Mouse (Mus musculus): ENCODE results near the gene Gm29427. TPM values are rescaled to one million over a fixed set of nuclear protein-coding genes. Genes with fewer than 3 reads are reported as not detected.

Gene Gm29427
- total and polyA plus RNA-seq, 3 experiments = not detected

DNA sequence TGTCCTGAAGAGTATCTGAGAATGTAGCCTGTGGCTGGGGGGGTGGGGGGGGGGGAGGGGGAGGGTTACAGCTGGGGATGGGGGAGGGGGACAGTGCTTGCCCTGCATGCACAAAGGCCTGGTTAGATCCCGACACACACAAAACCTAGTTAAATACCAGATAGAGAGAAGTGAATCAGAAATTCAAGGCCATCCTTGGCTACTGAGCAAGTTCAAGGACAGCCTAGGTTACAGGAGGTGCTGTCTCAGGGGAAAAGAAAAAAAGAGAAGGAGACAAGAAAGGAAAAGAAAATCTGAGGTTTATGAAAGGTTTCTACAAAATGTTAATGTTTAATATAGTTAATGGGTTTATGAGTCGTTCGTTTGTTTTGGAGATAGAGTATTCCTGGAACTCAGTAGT lies 24.0 kb upstream of the Gm29427 start:
- no peaks in the 10 kb centered on the region for H3K36me3 ChIP-seq (replicated peaks in 1 of 2; ENCODE audit: control insufficient read depth in 1 of 2, insufficient read depth in 1 of 2, low read length in 1 of 2)
- in situ Hi-C loops (cut with MboI; ENCODE audit: low pct_ligation_motif_present, low pct_unique_long_range_greater_than_20kb, low sequenced_read_pairs) = no loop called here
- no peaks in the 10 kb centered on the region for H3K9me3 ChIP-seq (replicated peaks; ENCODE audit: low read length)
- DNase-seq (ENCODE audit: extremely low read depth) = no peak
- H3K9ac ChIP-seq (ENCODE audit: insufficient read depth, low read depth) = no peak overlapping the region
- TF ChIP-seq ZKSCAN1 (IDR thresholded peaks at IDR 0.05; ENCODE audit: borderline replicate concordance, low read depth, low read length) = no peak
- TF ChIP-seq EP300 (IDR thresholded peaks at IDR 0.05; ENCODE audit: low read length) = no peak
- TF ChIP-seq E2F4 (IDR thresholded peaks at IDR 0.05; ENCODE audit: insufficient replicate concordance, low read depth, low read length) = no peak
- TF ChIP-seq MAX (IDR thresholded peaks at IDR 0.05; ENCODE audit: low read length) = no peak
- no peak for TF ChIP-seq ZNF384 (IDR thresholded peaks at IDR 0.05; ENCODE audit: low read depth, low read length)
- no peak for TF ChIP-seq KAT2A (IDR thresholded peaks at IDR 0.05; ENCODE audit: insufficient replicate concordance, low read length)
- no peak for TF ChIP-seq CHD2 (IDR thresholded peaks at IDR 0.05; ENCODE audit: low read length)
- TF ChIP-seq TCF12 (IDR thresholded peaks at IDR 0.05; ENCODE audit: low read depth, low read length) = no peak
- TF ChIP-seq IRF4 (IDR thresholded peaks at IDR 0.05; ENCODE audit: low read depth, low read length) = no peak
- no peak for TF ChIP-seq RAD21 (IDR thresholded peaks at IDR 0.05; ENCODE audit: low read depth, low read length)
- TF ChIP-seq CTCF (conservative IDR thresholded peaks at IDR 0.05 in 1 of 2, IDR thresholded peaks at IDR 0.05 in 1 of 2; ENCODE audit: low read depth in 2 of 2, low read length in 2 of 2) = no peak
- TF ChIP-seq ZC3H11A (IDR thresholded peaks at IDR 0.05; ENCODE audit: low read depth, low read length) = no peak
- TF ChIP-seq SMC3 (IDR thresholded peaks at IDR 0.05; ENCODE audit: low read depth, low read length) = no peak
- TF ChIP-seq MAFK (IDR thresholded peaks at IDR 0.05; ENCODE audit: insufficient replicate concordance, low read length) = no peak
- TF ChIP-seq USF1 (IDR thresholded peaks at IDR 0.05; ENCODE audit: low read depth, low read length) = no peak
- TF ChIP-seq GABPA (IDR thresholded peaks at IDR 0.05; ENCODE audit: insufficient replicate concordance, low read depth, low read length) = no peak
- no peak for TF ChIP-seq NRF1 (IDR thresholded peaks at IDR 0.05; ENCODE audit: low read depth, low read length)
- H3K27me3 ChIP-seq (replicated peaks) = no peaks in the 10 kb centered on the region
- H3K4me3 ChIP-seq (replicated peaks in 1 of 3; ENCODE audit: low read depth in 2 of 3, low read length in 2 of 3, poor library complexity in 1 of 3) = no peak overlapping the region
- no peak overlapping the region for H3K27ac ChIP-seq (ENCODE audit: insufficient read depth, low read depth)
- H3K4me1 ChIP-seq (ENCODE audit: control insufficient read depth in 1 of 2, insufficient read depth in 2 of 2) = peaks cover 5 to 40% of the 10 kb centered on the region in 2 experiments; a peak in 3 of 4 replicates
- H3K4me2 ChIP-seq (ENCODE audit: insufficient read depth, low read depth, poor library complexity, severe bottlenecking) = no peak overlapping the region
- no peaks in the 10 kb centered on the region for H3K79me2 ChIP-seq (replicated peaks; ENCODE audit: control insufficient read depth, extremely low read depth, insufficient read depth, poor library complexity, severe bottlenecking)
- dilution Hi-C loops (cut with MboI; ENCODE audit: extremely low pct_ligation_motif_present, extremely low pct_unique_long_range_greater_than_20kb, low sequenced_read_pairs) = no loop called here

DNA sequence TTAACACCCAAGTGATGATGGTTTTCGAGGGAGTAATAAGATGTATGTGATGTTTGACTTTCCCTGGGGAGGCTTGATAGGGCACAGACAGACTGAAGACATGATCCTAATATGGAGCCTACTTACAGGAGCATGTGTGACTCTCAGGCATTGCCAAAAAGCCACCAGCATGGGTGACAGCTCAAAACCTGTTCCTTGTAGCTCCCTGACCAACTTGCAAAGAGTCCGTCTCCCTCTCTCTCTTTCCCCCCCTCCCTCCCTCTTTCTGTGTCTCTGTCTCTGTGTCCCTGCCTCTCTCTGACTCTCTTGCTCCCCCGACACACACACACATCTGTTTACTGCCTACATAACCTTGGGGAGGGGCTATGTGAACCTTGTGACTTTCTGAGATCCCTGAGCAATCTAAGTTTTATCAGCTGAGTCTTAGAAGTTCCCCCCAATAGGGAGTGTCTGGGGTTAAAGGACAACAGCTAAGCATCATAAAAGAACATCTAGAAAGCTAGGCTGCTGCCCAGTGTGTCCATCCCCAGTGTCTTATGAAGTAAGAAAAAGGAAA lies 23.0 kb upstream of the Gm29427 start:
- Histone ChIP-seq H3K4me1 (ENCODE audit: control insufficient read depth in 1 of 2, insufficient read depth in 2 of 2) (peaks cover 5 to 40% of the 10 kb centered on the region in 2 experiments; a peak in 3 of 4 replicates), H3K9ac (ENCODE audit: insufficient read depth, low read depth) (no peak overlapping the region), H3K4me3 (replicated peaks in 1 of 3; ENCODE audit: low read depth in 2 of 3, low read length in 2 of 3, poor library complexity in 1 of 3) (no peak overlapping the region), H3K27ac (ENCODE audit: insufficient read depth, low read depth) (no peak overlapping the region), H3K79me2 (replicated peaks; ENCODE audit: control insufficient read depth, extremely low read depth, insufficient read depth, poor library complexity, severe bottlenecking) (no peaks in the 10 kb centered on the region), H3K4me2 (ENCODE audit: insufficient read depth, low read depth, poor library complexity, severe bottlenecking) (no peak overlapping the region), H3K36me3 (replicated peaks in 1 of 2; ENCODE audit: control insufficient read depth in 1 of 2, insufficient read depth in 1 of 2, low read length in 1 of 2) (no peaks in the 10 kb centered on the region), H3K27me3 (replicated peaks) (no peaks in the 10 kb centered on the region), H3K9me3 (replicated peaks; ENCODE audit: low read length) (no peaks in the 10 kb centered on the region)
- dilution Hi-C loops (cut with MboI; ENCODE audit: extremely low pct_ligation_motif_present, extremely low pct_unique_long_range_greater_than_20kb, low sequenced_read_pairs) (no loop called here), in situ Hi-C loops (cut with MboI; ENCODE audit: low pct_ligation_motif_present, low pct_unique_long_range_greater_than_20kb, low sequenced_read_pairs) (no loop called here)
- DNase-seq (ENCODE audit: extremely low read depth) = no peak
- TF ChIP-seq HCFC1 (IDR thresholded peaks at IDR 0.05; ENCODE audit: low read depth, low read length) (no peak), CHD1 (IDR thresholded peaks at IDR 0.05; ENCODE audit: low read depth, low read length) (no peak), ZC3H11A (IDR thresholded peaks at IDR 0.05; ENCODE audit: low read depth, low read length) (no peak), E2F4 (IDR thresholded peaks at IDR 0.05; ENCODE audit: insufficient replicate concordance, low read depth, low read length) (no peak), POLR2AphosphoS2 (IDR thresholded peaks at IDR 0.05; ENCODE audit: low read depth, low read length) (no peak), CHD2 (IDR thresholded peaks at IDR 0.05; ENCODE audit: low read length) (no peak), ZNF384 (IDR thresholded peaks at IDR 0.05; ENCODE audit: low read depth, low read length) (no peak), ZMIZ1 (IDR thresholded peaks at IDR 0.05; ENCODE audit: low read depth, low read length) (no peak), SIN3A (IDR thresholded peaks at IDR 0.05; ENCODE audit: low read length) (no peak)
